Mouse (Mus musculus) cortical plate, adult 2 months (tissue): ENCODE results near the gene Vamp2. TPM values are rescaled to one million over a fixed set of nuclear protein-coding genes. Genes with fewer than 3 reads are reported as not detected.

ENCODE experiments used
- H3K27ac ChIP-seq: fragments of 200-500 bp; 2 replicates; pipeline ENCODE4 v1.5.1; 2012; ENCODE audit warnings: low read length, control low read depth, inconsistent platforms; ENCODE audit not compliant: insufficient read depth
- H3K4me1 ChIP-seq: fragments of 200-500 bp; 2 replicates; pipeline ENCODE4 v1.6.1; 2011; ENCODE audit warnings: low read length; ENCODE audit not compliant: control insufficient read depth, insufficient read depth
- H3K4me3 ChIP-seq: fragments of 200-500 bp; 2 replicates; pipeline ENCODE4 v1.5.1; 2011; ENCODE audit warnings: mild to moderate bottlenecking, low read length, control low read depth; ENCODE audit not compliant: insufficient read depth
- CTCF ChIP-seq: fragments of 200-500 bp; IDR thresholded peaks from 2 replicates; pipeline ENCODE4 v1.5.1; 2011; ENCODE audit warnings: mild to moderate bottlenecking, control low read depth, low read length; ENCODE audit not compliant: insufficient read depth; ENCODE audit errors: extremely low read depth
- POLR2A ChIP-seq: fragments of 200-500 bp; IDR thresholded peaks from 2 replicates; pipeline ENCODE4 v1.6.1; 2011; ENCODE audit warnings: mild to moderate bottlenecking, low read length, control low read depth; ENCODE audit not compliant: insufficient read depth; ENCODE audit errors: extremely low read depth
- polyA plus RNA-seq: library from polyadenylated mRNA; depleted of rRNA; stranded (reverse); fragments of >200 nt; gene quantifications from 2 replicates; pipeline ENCODE4 v1.2.3, GENCODE M21; 2012

Vamp2 gene
- polyA plus RNA-seq, 1 experiment, result 1,156 TPM

DNA sequence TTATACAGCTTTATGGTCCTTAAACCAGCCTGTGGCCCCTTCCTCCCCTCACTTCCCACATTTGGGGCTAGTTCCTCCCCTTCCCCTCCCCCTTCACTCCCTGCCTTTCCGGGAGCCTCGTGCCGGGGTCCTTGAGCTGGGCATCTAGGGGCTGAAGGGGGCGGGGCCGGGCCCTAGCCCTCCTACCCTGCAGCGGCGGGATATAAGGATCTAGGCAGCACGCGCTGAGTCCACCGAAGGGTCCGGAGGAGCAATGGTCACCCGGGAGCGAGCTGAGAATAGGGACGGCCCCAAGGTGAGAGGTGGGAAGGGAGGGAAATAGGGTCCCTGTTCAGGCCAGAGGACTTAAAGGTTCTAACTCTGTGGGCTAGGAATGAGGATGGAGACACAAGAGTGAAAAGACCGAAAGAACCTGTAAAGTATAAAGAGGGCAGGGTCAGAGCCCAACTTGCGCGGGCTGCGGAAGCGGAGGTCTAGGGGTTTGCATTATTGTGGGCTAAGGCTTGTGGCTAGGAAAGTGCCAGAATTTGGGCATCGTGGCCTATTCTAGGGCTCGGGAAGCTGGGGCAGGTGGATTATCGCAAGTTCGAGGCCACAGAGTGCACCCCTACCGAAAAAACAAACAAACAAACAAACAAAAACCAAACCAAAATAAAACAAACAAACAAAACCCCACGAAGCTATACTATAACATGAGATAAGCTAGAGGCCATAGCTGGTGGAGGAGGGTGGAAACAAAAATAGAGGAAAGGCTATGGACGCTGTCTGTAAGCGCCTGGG is 32.1 kb downstream of the Vamp2 start, which contains the start of gene Hes7:
Gene Hes7, plus strand, starts transcription at position 184 of the 780 bp plus-strand sequence.
- peak within 1 kb of the TSS; percentile 76 for H3K4me3 ChIP-seq
- TF ChIP-seq CTCF (no peak), POLR2A (no peak)
- no peaks in the 10 kb centered on the region for H3K4me1 ChIP-seq
- H3K27ac ChIP-seq, result no peak within 1 kb of the TSS

DNA sequence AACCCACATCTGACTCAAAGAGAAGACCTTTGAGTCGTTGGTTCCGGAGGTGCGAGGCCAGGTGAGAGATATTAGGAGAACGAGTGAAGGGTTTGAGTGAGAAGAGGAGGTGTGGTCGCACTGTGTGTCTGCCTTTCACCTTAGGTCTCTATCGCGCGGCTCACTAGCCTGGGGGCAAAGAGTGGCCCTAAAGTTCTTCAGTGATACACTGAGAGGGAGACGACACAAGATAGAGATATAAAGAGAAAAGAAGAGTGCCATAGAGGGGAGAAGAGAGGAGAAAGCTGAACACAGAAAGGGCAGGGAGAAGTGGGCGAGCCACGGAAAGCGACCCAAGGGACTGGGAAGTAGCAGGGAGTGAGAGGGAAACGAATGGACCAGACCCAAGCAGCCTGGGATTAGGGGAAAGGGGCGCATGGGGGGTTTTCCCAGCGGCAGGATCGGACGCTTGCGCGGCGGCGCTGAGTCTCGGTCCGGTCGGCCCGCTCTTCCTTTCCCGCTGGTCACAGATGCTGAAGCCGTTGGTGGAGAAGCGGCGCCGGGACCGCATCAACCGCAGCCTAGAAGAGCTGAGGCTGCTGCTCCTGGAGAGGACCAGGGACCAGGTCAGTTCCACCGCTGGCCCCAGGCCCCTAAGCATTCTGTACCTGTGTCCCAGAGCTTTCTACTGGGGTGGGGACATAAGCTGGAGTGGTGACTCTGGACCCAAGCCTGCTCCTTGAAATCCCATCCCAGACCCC is 32.9 kb downstream of the Vamp2 start:
- TF ChIP-seq POLR2A (no peak), CTCF (no peak)
- Histone ChIP-seq H3K27ac (no peak overlapping the region), H3K4me3 (peak overlapping the region; percentile 76), H3K4me1 (no peaks in the 10 kb centered on the region)

DNA sequence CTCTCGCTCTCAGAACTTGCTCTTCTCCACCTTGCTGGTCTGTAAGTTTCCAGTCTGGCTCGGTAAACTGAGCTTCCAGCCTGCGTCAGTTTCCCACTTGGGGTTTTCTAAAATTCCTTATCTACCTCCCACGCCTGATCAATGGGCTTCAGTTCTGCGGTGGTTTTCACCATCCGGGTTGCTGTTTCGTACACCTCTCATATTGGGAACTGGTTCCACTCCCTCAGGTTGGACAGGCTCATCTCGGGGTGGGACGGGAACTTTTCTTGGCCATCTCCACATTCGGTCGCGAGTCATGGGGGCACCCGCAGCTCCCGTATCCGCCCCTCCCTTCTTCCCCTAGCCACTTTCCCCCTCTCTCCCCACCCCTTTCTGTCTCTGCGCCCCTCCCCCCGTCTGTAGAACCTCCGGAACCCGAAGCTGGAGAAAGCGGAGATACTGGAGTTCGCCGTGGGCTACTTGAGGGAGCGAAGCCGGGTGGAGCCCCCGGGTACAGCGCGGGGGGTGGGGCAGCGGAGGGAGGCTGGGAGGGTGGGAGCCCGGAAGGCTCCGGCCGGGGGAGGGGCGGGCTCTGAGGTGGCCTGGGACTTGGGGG is 33.5 kb downstream of the Vamp2 start:
- Histone ChIP-seq H3K4me1 (no peaks in the 10 kb centered on the region), H3K27ac (no peak overlapping the region), H3K4me3 (peak overlapping the region; percentile 76)
- TF ChIP-seq POLR2A, result no peak
- TF ChIP-seq CTCF, result no peak

DNA sequence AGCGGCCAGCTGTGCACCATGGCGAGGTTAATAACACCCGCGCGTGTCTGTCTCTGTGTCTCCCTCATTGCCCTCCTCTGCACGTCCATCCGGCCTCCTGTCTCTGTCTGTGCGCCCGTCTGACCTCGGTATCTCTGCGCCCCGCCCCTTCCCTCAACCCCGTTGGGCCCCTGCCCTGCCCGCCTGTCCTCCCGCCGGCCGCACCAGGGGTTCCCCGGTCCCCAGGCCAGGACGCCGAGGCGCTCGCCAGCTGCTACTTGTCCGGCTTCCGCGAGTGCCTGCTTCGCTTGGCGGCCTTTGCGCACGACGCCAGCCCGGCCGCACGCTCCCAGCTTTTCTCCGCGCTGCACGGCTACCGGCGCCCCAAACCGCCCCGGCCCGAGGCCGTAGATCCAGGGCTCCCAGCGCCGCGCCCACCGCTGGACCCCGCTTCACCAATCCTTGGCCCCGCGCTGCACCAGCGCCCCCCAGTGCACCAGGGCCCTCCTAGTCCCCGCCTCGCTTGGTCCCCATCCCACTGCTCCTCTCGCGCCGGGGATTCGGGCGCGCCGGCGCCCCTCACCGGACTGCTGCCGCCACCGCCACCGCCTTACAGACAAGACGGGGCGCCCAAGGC is 34.2 kb downstream of the Vamp2 start, which contains the start of gene 9130213A22Rik:
Gene 9130213A22Rik, minus strand, starts transcription at position 254 of the 616 bp plus-strand sequence.
- peak; percentile 27; the same call in 1 of the 2 replicates for TF ChIP-seq CTCF
- TF ChIP-seq POLR2A, result no peak
- no peaks in the 10 kb centered on the region for H3K4me1 ChIP-seq
- peak within 1 kb of the TSS; percentile 76 for H3K4me3 ChIP-seq
- peak within 1 kb of the TSS; percentile 66; the same call in 1 of the 2 replicates for H3K27ac ChIP-seq

DNA sequence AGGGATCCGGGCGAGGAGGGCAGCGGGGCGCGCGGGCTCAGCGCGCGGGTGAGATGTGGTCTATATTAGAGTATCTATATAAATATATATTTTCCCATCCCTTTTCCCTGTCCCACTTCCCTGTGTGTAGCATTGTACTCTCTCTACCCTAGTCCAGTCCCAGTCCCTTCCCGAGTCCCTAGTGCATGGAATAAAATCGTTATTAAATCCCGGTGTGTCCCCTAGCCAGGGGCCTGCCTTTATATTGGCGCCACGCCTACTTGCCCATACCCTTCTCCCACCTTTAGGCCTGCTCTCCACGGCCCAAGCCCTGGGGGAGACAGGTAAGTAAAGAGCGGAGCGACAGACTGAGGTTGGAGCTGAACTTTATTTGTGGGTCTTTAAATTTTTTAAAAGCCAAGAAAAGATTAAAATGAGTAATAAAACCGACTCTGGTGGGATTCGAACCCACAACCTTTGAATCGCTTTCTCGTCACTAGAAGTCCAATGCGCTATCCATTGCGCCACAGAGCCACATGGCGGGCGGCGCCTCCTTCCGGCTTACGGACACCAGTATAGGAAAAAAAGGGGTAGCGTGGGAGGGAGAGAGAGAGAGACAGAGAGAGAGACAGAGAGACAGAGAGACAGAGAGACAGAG is 34.9 kb downstream of the Vamp2 start:
- Histone ChIP-seq H3K4me3 (peak overlapping the region; percentile 76), H3K27ac (peak overlapping the region; percentile 61), H3K4me1 (no peaks in the 10 kb centered on the region)
- no peak for TF ChIP-seq CTCF
- no peak for TF ChIP-seq POLR2A

DNA sequence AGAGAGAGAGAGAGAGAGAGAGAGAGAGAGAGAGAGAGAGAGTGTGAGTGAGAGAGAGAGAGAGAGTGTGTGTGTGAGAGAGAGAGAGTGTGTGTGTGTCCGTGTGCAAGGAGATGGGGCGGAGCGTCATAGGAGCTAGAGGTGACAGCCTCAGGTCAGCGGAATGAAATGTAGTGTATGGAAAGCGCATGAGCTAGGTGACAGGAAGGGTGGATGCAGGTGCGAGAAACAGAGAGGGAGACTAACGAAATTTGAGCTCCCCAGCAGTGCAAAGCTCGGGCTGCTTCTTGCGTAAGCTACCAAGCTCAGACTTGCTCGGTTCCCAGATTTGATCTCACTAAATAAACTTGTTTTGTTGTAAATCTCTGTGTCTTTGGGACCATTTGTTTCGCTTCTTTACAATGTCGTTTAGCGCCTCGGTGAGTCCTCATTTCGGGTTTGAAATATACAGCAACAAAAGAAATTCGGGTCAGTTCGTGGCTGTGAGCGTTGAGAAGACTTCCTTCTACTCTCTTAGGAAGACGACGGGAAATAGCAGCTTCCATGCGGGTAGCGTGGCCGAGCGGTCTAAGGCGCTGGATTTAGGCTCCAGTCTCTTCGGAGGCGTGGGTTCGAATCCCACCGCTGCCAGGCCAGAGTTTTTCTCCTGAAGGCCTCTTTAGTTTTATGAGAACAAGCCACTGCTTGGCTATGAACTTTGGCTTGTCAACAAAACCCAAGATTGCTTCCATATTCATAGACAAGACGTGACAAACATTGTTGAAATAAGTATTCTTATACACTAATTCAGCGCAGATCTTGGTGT is 35.6 kb downstream of the Vamp2 start:
- H3K27ac ChIP-seq, result peak overlapping the region; percentile 61
- TF ChIP-seq POLR2A (no peak), CTCF (no peak)

DNA sequence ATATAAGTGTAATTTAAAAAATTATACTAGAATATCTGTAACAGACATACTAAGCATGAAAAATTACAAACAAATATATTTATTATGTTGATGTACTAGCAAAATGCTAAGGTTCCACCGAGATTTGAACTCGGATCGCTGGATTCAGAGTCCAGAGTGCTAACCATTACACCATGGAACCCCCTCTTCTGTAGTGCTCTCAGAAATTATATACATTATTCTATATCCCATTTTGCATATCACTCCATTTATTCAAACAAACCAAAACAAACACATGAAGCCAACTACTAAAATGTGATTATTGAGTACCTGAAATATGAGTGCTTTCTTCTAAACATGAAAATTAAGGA is 36.2 kb downstream of the Vamp2 start:
- peak overlapping the region; percentile 76; the same call in 1 of the 2 replicates for H3K4me3 ChIP-seq
- TF ChIP-seq POLR2A (no peak), CTCF (no peak)
- no peaks in the 10 kb centered on the region for H3K4me1 ChIP-seq
- H3K27ac ChIP-seq, result no peak overlapping the region

More for the DNA sequence above, 35.6 kb downstream of the Vamp2 start:
- Histone ChIP-seq H3K4me3 (peak overlapping the region; percentile 76), H3K4me1 (no peaks in the 10 kb centered on the region)
